Mouse (Mus musculus): ENCODE data around the gene Lekr1. TPM values are rescaled to one million over a fixed set of nuclear protein-coding genes. Genes with fewer than 3 reads are reported as not detected.

Gene Lekr1
- total and polyA plus RNA-seq, 3 experiments = 1.8 to 2.5 TPM; not detected in 1

- no peaks in the 10 kb centered on the region for H3K36me3 ChIP-seq (ENCODE audit: control insufficient read depth in 1 of 2, insufficient read depth in 2 of 2, low read length in 2 of 2)
- no peak overlapping the region for H3K9ac ChIP-seq (ENCODE audit: control insufficient read depth, low read depth, low read length, poor library complexity, severe bottlenecking)
- TF ChIP-seq ETS1 (IDR thresholded peaks at IDR 0.05; ENCODE audit: low read depth, low read length) (no peak), EP300 (IDR thresholded peaks at IDR 0.05; ENCODE audit: low read depth in 1 of 2, low read length in 2 of 2) (no peak), CTCF (IDR thresholded peaks at IDR 0.05 in 2 of 3, conservative IDR thresholded peaks at IDR 0.05 in 1 of 3; ENCODE audit: control insufficient read depth in 1 of 3, insufficient read depth in 1 of 3, low read depth in 2 of 3, low read length in 3 of 3, poor library complexity in 1 of 3, severe bottlenecking in 1 of 3) (no peak), RCOR1 (IDR thresholded peaks at IDR 0.05; ENCODE audit: low read depth, low read length) (no peak), POLR2AphosphoS5 (IDR thresholded peaks at IDR 0.05; ENCODE audit: borderline replicate concordance, low read depth, low read length) (no peak), MXI1 (IDR thresholded peaks at IDR 0.05; ENCODE audit: low read depth, low read length) (no peak), HCFC1 (IDR thresholded peaks at IDR 0.05; ENCODE audit: low read depth, low read length) (no peak), RAD21 (IDR thresholded peaks at IDR 0.05; ENCODE audit: low read depth, low read length) (no peak), TCF12 (IDR thresholded peaks at IDR 0.05; ENCODE audit: low read depth, low read length) (no peak), CHD2 (IDR thresholded peaks at IDR 0.05; ENCODE audit: low read length) (no peak), ELF1 (IDR thresholded peaks at IDR 0.05; ENCODE audit: low read depth, low read length) (no peak), MEF2A (IDR thresholded peaks at IDR 0.05; ENCODE audit: extremely low read depth, insufficient replicate concordance, low read depth, low read length, poor library complexity, severe bottlenecking) (no peak), ZKSCAN1 (IDR thresholded peaks at IDR 0.05; ENCODE audit: low read depth, low read length) (no peak), E2F4 (IDR thresholded peaks at IDR 0.05; ENCODE audit: borderline replicate concordance, low read depth, low read length) (no peak), ZMIZ1 (IDR thresholded peaks at IDR 0.05; ENCODE audit: low read depth, low read length) (no peak), CHD1 (IDR thresholded peaks at IDR 0.05; ENCODE audit: low read depth, low read length) (no peak), GATA1 (IDR thresholded peaks at IDR 0.05; ENCODE audit: low read depth, low read length) (no peak), TBP (IDR thresholded peaks at IDR 0.05; ENCODE audit: low read depth, low read length) (no peak)
- H3K79me2 ChIP-seq (ENCODE audit: control insufficient read depth, insufficient read depth, low read length, poor library complexity) = no peaks in the 10 kb centered on the region
- peaks cover 4 to 9% of the 10 kb centered on the region in 2 experiments for H3K27me3 ChIP-seq (ENCODE audit: control insufficient read depth in 1 of 2, insufficient read depth in 2 of 2, low read length in 2 of 2)
- H3K4me3 ChIP-seq (ENCODE audit: control insufficient read depth in 1 of 2, insufficient read depth in 1 of 2, low read depth in 2 of 2, low read length in 2 of 2) = no peak overlapping the region
- H3K4me1 ChIP-seq (ENCODE audit: control insufficient read depth in 1 of 2, insufficient read depth in 2 of 2, low read length in 2 of 2) = no peaks in the 10 kb centered on the region
- H3K27ac ChIP-seq (ENCODE audit: control insufficient read depth, low read depth, low read length) = no peak overlapping the region
- H3K9me3 ChIP-seq (replicated peaks; ENCODE audit: insufficient read depth, low read length) = no peaks in the 10 kb centered on the region
- DNase-seq (ENCODE audit: low read depth, low spot score) = no peak
These were observed 134.9 kb downstream of the Lekr1 start for GRCm38 (mm10) chr3:65800962-65801361.

- no peak for TF ChIP-seq NELFE (IDR thresholded peaks at IDR 0.05; ENCODE audit: low read depth, low read length)
- TF ChIP-seq SIN3A (IDR thresholded peaks at IDR 0.05; ENCODE audit: low read length) = no peak
- TF ChIP-seq ZMIZ1 (IDR thresholded peaks at IDR 0.05; ENCODE audit: low read depth, low read length) = no peak
- TF ChIP-seq UBTF (IDR thresholded peaks at IDR 0.05; ENCODE audit: borderline replicate concordance, insufficient read depth, low read depth, low read length) = no peak
- no peak for TF ChIP-seq ETS1 (IDR thresholded peaks at IDR 0.05; ENCODE audit: low read depth, low read length)
- TF ChIP-seq ZNF384 (IDR thresholded peaks at IDR 0.05; ENCODE audit: low read depth, low read length) = no peak
- no peak for TF ChIP-seq E2F4 (IDR thresholded peaks at IDR 0.05; ENCODE audit: borderline replicate concordance, low read depth, low read length)
- TF ChIP-seq GABPA (IDR thresholded peaks at IDR 0.05; ENCODE audit: low read depth, low read length) = no peak
- TF ChIP-seq CHD2 (IDR thresholded peaks at IDR 0.05; ENCODE audit: low read length) = no peak
- no peak for TF ChIP-seq TBP (IDR thresholded peaks at IDR 0.05; ENCODE audit: low read depth, low read length)
- no peak for TF ChIP-seq ZC3H11A (IDR thresholded peaks at IDR 0.05; ENCODE audit: low read depth, low read length)
- TF ChIP-seq TCF12 (IDR thresholded peaks at IDR 0.05; ENCODE audit: low read depth, low read length) = no peak
- no peak for TF ChIP-seq MEF2A (IDR thresholded peaks at IDR 0.05; ENCODE audit: extremely low read depth, insufficient replicate concordance, low read depth, low read length, poor library complexity, severe bottlenecking)
- no peak for TF ChIP-seq POLR2AphosphoS5 (IDR thresholded peaks at IDR 0.05; ENCODE audit: borderline replicate concordance, low read depth, low read length)
- TF ChIP-seq JUND (IDR thresholded peaks at IDR 0.05; ENCODE audit: low read depth, low read length) = no peak
- TF ChIP-seq USF2 (IDR thresholded peaks at IDR 0.05; ENCODE audit: borderline replicate concordance in 1 of 2, insufficient read depth in 1 of 2, low read depth in 1 of 2, low read length in 2 of 2) = no peak
- TF ChIP-seq CHD1 (IDR thresholded peaks at IDR 0.05; ENCODE audit: low read depth, low read length) = no peak
- Histone ChIP-seq H3K4me1 (ENCODE audit: control insufficient read depth in 1 of 2, insufficient read depth in 2 of 2, low read length in 2 of 2) (no peaks in the 10 kb centered on the region), H3K79me2 (ENCODE audit: control insufficient read depth, insufficient read depth, low read length, poor library complexity) (no peaks in the 10 kb centered on the region), H3K9ac (ENCODE audit: control insufficient read depth, low read depth, low read length, poor library complexity, severe bottlenecking) (no peak overlapping the region), H3K36me3 (ENCODE audit: control insufficient read depth in 1 of 2, insufficient read depth in 2 of 2, low read length in 2 of 2) (no peaks in the 10 kb centered on the region), H3K27me3 (ENCODE audit: control insufficient read depth in 1 of 2, insufficient read depth in 2 of 2, low read length in 2 of 2) (peaks cover 4 to 9% of the 10 kb centered on the region in 2 experiments), H3K4me3 (ENCODE audit: control insufficient read depth in 1 of 2, insufficient read depth in 1 of 2, low read depth in 2 of 2, low read length in 2 of 2) (no peak overlapping the region), H3K9me3 (replicated peaks; ENCODE audit: insufficient read depth, low read length) (no peaks in the 10 kb centered on the region), H3K27ac (ENCODE audit: control insufficient read depth, low read depth, low read length) (no peak overlapping the region)
- DNase-seq (ENCODE audit: low read depth, low spot score) = no peak
These were observed 136.2 kb downstream of the Lekr1 start for GRCm38 (mm10) chr3:65802185-65802584.

All from MEL (cell line).